Mouse (Mus musculus) lung, postnatal 0 days (tissue): ENCODE measurements at regions not wholly inside any gene's neighbourhood (a gene's known extent, or its start where the extent isn't known, plus 50 kb on each side); places are given as distances from the start of the nearest gene placed in this dataset.

Experiments
- CTCF ChIP-seq: IDR thresholded peaks from 2 replicates; pipeline ENCODE4 v1.5.1; 2016; ENCODE audit warnings: antibody characterized with exemption, mild to moderate bottlenecking
- EP300 ChIP-seq: IDR thresholded peaks from 2 replicates; pipeline ENCODE4 v1.6.1; 2016; ENCODE audit warnings: antibody characterized with exemption, mild to moderate bottlenecking, control low read depth

DNA sequence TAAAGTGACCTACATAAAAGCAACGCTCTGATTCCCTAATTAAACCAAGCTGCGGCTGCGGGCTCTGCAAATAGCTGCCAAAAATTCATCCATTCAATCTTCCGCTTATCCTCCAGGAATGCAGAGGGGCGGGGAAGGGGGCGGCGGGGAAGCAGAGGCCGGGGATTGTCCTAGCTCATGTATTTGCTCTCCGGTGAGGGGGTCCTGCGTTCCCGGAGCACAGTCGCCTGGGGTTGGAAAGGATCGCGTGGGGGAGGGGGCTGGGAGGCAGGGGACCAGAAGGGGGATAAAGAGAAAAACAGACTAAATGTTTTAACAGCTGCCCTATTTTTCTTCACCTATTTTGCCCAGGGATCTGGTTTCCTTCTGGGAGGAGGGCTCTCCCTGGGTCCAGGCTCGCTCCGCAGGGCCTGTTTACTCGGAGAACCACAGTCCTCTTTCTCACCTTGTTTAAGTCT, 179.1 kb upstream of the Lrig3 start:
- TF ChIP-seq CTCF (no peak), EP300 (no peak)
